Mouse (Mus musculus) intestine, embryonic 14.5 days (tissue): Measurements from ENCODE around the gene Trp53rka. TPM values are rescaled to one million over a fixed set of nuclear protein-coding genes. Genes with fewer than 3 reads are reported as not detected.
"Not testable (repeated sequence)": the region's sequence is repeated elsewhere in the genome, so short reads cannot be mapped to it uniquely, and the experiment has no call there.

Source experiments
- ATAC-seq: fragments of 200-750 bp; cut with Nextera tagmentation; replicated peaks from 2 replicates; pipeline ENCODE4 v1.8.0; 2017; ENCODE audit warnings: low read depth, moderate number of reproducible peaks, moderate TSS enrichment, moderate library complexity; ENCODE audit not compliant: low FRiP score, low TSS enrichment
- DNase-seq: peaks from one replicate; pipeline ENCODE4 v3.0.0-alpha.2; 2018; ENCODE audit warnings: low spot score
- H3K27ac ChIP-seq: fragments of 300-500 bp; sonication (generic); 2 replicates; pipeline ENCODE4 v1.5.1; 2014; ENCODE audit warnings: low read depth, mild to moderate bottlenecking, control low read depth
- H3K27me3 ChIP-seq: fragments of 300-500 bp; sonication (generic); replicated peaks from 2 replicates; pipeline ENCODE4 v1.6.1; 2014; ENCODE audit warnings: low read length, control low read depth; ENCODE audit not compliant: control insufficient read depth, insufficient read depth
- H3K36me3 ChIP-seq: fragments of 300-500 bp; sonication (generic); 2 replicates; pipeline ENCODE4 v1.6.1; 2014; ENCODE audit warnings: low read length, control low read depth; ENCODE audit not compliant: control insufficient read depth, insufficient read depth
- H3K4me1 ChIP-seq: fragments of 300-500 bp; sonication (generic); replicated peaks from 2 replicates; pipeline ENCODE4 v1.6.1; 2014; ENCODE audit warnings: low read length, control low read depth, mixed read lengths; ENCODE audit not compliant: control insufficient read depth, insufficient read depth
- H3K4me2 ChIP-seq: fragments of 300-500 bp; sonication (generic); 2 replicates; pipeline ENCODE4 v1.6.1; 2014; ENCODE audit warnings: low read length
- H3K4me3 ChIP-seq: fragments of 300-500 bp; sonication (generic); 2 replicates; pipeline ENCODE4 v1.5.1; 2014; ENCODE audit warnings: low read depth, low read length, control low read depth, mixed read lengths
- H3K9ac ChIP-seq: fragments of 300-500 bp; sonication (generic); 2 replicates; pipeline ENCODE4 v1.6.1; 2014; ENCODE audit warnings: mild to moderate bottlenecking, low read length
- H3K9me3 ChIP-seq: fragments of 300-500 bp; sonication (generic); 2 replicates; pipeline ENCODE4 v1.6.1; 2016; ENCODE audit warnings: low read length, control low read depth; ENCODE audit not compliant: control insufficient read depth
- WGBS: fragments of 180-500 bp; shearing (Covaris S2); extraction: QIAGEN DNeasy Blood & Tissue Kit; methylation state at CpG from one replicate; pipeline ENCODE4 v1.1.7; 2014; 5-methylcytosine and 5-hydroxymethylcytosine counted together
- polyA plus RNA-seq: library from polyadenylated mRNA; unstranded; fragments of >200 nt; fragmentation: Nextera tagmentation; extraction: Ambion mirVana; gene quantifications from 2 replicates; pipeline ENCODE4 v1.2.1, GENCODE M21; 2014

The Trp53rka gene
- polyA plus RNA-seq, 1 experiment from 2014 or later = 37.1 TPM

GRCm38 (mm10) chr2:165511530-165511929 lies 18.4 kb upstream of the Trp53rka start:
- DNase-seq, H3K36me3 ChIP-seq, H3K4me3 ChIP-seq, H3K9me3 ChIP-seq, ATAC-seq, H3K9ac ChIP-seq, H3K27ac ChIP-seq, H3K4me2 ChIP-seq, H3K27me3 ChIP-seq: not testable (repeated sequence)
- 87% methylated on average over 4 of the region's 4 CpGs for WGBS
- H3K4me1 ChIP-seq = peaks cover 13% of the 10 kb centered on the region

- not testable (repeated sequence) for H3K4me2 ChIP-seq, DNase-seq, H3K9me3 ChIP-seq, H3K27ac ChIP-seq, ATAC-seq, H3K27me3 ChIP-seq, H3K36me3 ChIP-seq, H3K4me3 ChIP-seq, H3K9ac ChIP-seq
- WGBS = 80% methylated on average over 2 of the region's 2 CpGs
- H3K4me1 ChIP-seq = peaks cover 13% of the 10 kb centered on the region
Observed at GRCm38 (mm10) chr2:165510914-165511458, 17.9 kb upstream of the Trp53rka start.

- ATAC-seq (no peak), DNase-seq (no peak)
- no peaks in the 10 kb centered on the region for H3K9me3 ChIP-seq
- peaks cover 13% of the 10 kb centered on the region for H3K4me1 ChIP-seq
- WGBS = 63% methylated on average over 5 of the region's 5 CpGs
- H3K4me2 ChIP-seq = no peak overlapping the region
- H3K27me3 ChIP-seq = no peaks in the 10 kb centered on the region
- H3K27ac ChIP-seq = no peak overlapping the region
- no peak overlapping the region for H3K4me3 ChIP-seq
- no peaks in the 10 kb centered on the region for H3K36me3 ChIP-seq
- H3K9ac ChIP-seq = no peak overlapping the region
Observed at GRCm38 (mm10) chr2:165510466-165510865, 17.3 kb upstream of the Trp53rka start.

GRCm38 (mm10) chr2:165509686-165510085 lies 16.6 kb upstream of the Trp53rka start:
- WGBS = 60% methylated on average over 9 of the region's 9 CpGs
- Histone ChIP-seq H3K27me3 (no peaks in the 10 kb centered on the region), H3K4me2 (no peak overlapping the region), H3K9ac (no peak overlapping the region), H3K36me3 (no peaks in the 10 kb centered on the region), H3K4me1 (peaks cover 13% of the 10 kb centered on the region), H3K4me3 (no peak overlapping the region), H3K27ac (no peak overlapping the region), H3K9me3 (no peaks in the 10 kb centered on the region)
- DNase-seq (no peak), ATAC-seq (no peak)

- Histone ChIP-seq H3K27ac (peak within 1 kb of the TSS; percentile 9; the same call in 1 of the 2 replicates), H3K4me3 (peak within 1 kb of the TSS; percentile 45), H3K27me3 (no peaks in the 10 kb centered on the region), H3K9ac (peak within 1 kb of the TSS; percentile 68), H3K36me3 (no peaks in the 10 kb centered on the region), H3K9me3 (no peaks in the 10 kb centered on the region), H3K4me2 (peak within 1 kb of the TSS; percentile 66), H3K4me1 (peaks cover 5% of the 10 kb centered on the region)
- peak; percentile 78 for ATAC-seq
- peak; percentile 69 for DNase-seq
- 5% methylated on average over 26 of the region's 32 CpGs for WGBS
Observed at GRCm38 (mm10) chr2:165503259-165504203, 10.4 kb upstream of the Trp53rka start, which contains the start of gene Slc2a10. Slc2a10 (plus strand) TSS chr2:165503787.

- WGBS = 42% methylated on average over 6 of the region's 6 CpGs
- H3K27me3 ChIP-seq = no peaks in the 10 kb centered on the region
- ATAC-seq (no peak), DNase-seq (no peak)
- H3K4me2 ChIP-seq = no peak overlapping the region
- no peak overlapping the region for H3K27ac ChIP-seq
- no peak overlapping the region for H3K4me3 ChIP-seq
- peaks cover 5% of the 10 kb centered on the region; the same call in 1 of the 2 replicates for H3K4me1 ChIP-seq
- H3K36me3 ChIP-seq = no peaks in the 10 kb centered on the region
- H3K9me3 ChIP-seq = no peaks in the 10 kb centered on the region
- no peak overlapping the region for H3K9ac ChIP-seq
Observed at GRCm38 (mm10) chr2:165498816-165499215, 5.7 kb upstream of the Trp53rka start.

- 61% methylated on average over 2 of the region's 2 CpGs for WGBS
- DNase-seq = no peak
Observed at GRCm38 (mm10) chr2:165497706-165498275, 4.7 kb upstream of the Trp53rka start.

GRCm38 (mm10) chr2:165496251-165496650 lies 3.1 kb upstream of the Trp53rka start:
- H3K9ac ChIP-seq = no peak overlapping the region
- no peak for DNase-seq
- H3K36me3 ChIP-seq = no peaks in the 10 kb centered on the region

More at GRCm38 (mm10) chr2:165497706-165498275, 4.7 kb upstream of the Trp53rka start:
- Histone ChIP-seq H3K9ac (no peak overlapping the region), H3K9me3 (no peaks in the 10 kb centered on the region), H3K4me2 (no peak overlapping the region), H3K27me3 (no peaks in the 10 kb centered on the region), H3K36me3 (no peaks in the 10 kb centered on the region), H3K27ac (no peak overlapping the region), H3K4me1 (0 out of 2 replicates have a peak, but pooled peaks cover 3% of the 10 kb centered on the region), H3K4me3 (no peak overlapping the region)
- ATAC-seq = no peak

More at GRCm38 (mm10) chr2:165496251-165496650, 3.1 kb upstream of the Trp53rka start:
- no peak overlapping the region for H3K27ac ChIP-seq
- no peaks in the 10 kb centered on the region for H3K27me3 ChIP-seq
- H3K9me3 ChIP-seq = no peaks in the 10 kb centered on the region
- ATAC-seq = no peak
- no peak overlapping the region for H3K4me2 ChIP-seq
- peaks cover 3% of the 10 kb centered on the region; the same call in 1 of the 2 replicates for H3K4me1 ChIP-seq
- no peak overlapping the region for H3K4me3 ChIP-seq
